Mouse (Mus musculus) layer of hippocampus, postnatal 10 days (tissue): Measurements from ENCODE around the gene Adgrg3. TPM values are rescaled to one million over a fixed set of nuclear protein-coding genes. Genes with fewer than 3 reads are reported as not detected.

Experiments
- DNase-seq, 2 experiments: peaks; one replicate each; pipeline ENCODE4 v3.0.0; 2021; ENCODE audit warnings: low spot score in 2 of 2
- total RNA-seq, 2 experiments: library from RNA; stranded (reverse); gene quantifications; 2 replicates each; pipeline ENCODE4 v1.2.3; 2021

The Adgrg3 gene
- total RNA-seq, 2 experiments from 2014 or later: 0.20 to 0.48 TPM

DNA sequence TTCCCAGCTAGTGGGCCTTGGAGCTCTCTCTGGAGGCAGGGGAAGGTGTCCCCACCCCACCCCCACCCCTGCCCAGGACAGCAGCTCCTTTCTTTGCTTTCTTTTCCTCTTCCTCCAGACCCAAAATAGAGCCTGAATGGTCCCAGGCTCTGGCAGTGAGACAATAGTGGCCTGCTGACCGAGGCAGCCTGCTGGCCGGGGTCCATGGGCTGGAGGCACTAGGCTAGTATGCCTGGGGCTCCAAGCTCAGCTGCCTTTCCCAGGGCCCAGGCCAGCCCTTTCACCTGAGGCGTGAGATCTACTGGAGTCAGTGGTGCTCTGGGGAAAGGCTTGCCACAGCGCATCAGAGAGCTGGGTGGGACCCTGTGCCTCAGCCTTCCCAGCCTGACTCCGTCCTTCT is 25.0 kb upstream of the Adgrg3 start:
- DNase-seq: peak; percentile 75 to 83

DNA sequence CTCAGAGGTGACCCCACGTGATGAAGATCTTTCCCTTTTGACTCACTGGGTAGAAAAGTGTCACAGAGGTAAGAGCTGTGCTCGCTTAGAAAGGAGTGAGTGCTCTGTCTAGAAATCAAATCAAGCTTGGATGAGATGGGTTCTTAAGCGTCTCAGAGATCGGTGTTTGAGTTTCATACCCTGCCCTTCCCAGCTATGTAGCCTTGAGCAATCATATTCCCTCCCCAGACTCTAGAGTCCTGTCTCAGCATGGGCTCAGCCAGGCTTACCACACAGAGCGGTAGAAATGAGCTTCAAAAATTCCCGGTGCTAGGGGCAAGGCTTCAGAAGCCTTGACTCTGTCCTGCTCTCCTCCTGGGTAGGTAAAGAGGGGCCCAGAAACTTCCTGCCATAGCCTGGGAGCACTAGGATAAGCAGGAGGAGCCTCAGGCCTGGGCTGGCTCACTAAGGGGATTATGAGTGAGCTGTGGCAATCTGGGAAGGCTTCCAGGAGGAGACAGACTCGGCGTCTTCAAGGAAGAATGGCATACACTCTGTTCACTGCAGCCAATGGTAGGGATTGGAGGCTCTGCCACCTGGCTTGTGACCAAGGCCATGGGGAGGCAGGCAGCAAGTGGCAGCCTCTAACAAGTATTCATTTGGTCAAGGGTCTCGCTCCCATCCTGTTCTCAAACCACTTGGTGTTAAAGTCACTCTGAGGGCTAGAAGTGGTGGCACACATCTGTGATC is 24.3 kb upstream of the Adgrg3 start:
- peak in 1 of 2 experiments; percentile 71 for DNase-seq

DNA sequence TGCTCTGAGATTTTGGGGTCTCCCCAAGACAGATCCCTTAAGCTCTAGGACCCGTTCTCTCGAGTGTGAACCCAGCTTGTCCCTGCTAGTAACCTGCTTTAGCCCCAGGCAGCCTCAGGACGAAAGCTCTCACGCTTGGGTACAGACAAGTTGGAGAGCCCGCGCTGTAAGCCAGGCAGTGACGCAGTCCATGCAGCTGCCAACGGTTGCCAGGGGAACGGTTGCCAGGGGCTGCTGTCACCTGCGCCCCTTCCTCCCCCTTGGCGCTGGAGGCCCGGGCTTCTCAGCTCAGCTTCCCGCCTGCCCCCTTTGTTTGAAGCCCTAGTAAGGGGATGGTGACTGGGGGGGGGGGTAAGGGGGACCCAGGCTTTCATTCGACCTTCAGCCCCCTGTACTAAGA is 23.5 kb upstream of the Adgrg3 start:
- peak; percentile 93 for DNase-seq

DNA sequence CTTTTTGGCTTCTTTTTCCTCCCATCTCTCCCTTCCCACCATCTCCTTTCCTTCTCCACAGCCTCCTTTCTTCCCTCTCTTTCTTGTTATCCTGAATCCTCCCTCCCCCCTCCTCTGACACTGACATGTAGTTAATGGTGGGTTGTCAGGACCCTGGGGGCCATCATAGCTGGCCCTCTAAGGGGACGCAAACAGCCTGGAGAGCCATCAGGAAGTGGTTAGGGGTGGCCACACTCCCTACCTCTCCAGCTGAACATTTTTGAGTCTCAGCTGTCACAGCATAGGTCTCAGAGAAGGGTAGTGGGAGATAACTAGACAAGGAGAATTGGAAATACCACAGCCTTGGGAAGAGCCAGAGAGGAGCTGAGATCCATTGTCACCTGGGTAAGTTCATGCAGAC is 23.0 kb upstream of the Adgrg3 start:
- peak in 1 of 2 experiments; percentile 37 for DNase-seq

DNA sequence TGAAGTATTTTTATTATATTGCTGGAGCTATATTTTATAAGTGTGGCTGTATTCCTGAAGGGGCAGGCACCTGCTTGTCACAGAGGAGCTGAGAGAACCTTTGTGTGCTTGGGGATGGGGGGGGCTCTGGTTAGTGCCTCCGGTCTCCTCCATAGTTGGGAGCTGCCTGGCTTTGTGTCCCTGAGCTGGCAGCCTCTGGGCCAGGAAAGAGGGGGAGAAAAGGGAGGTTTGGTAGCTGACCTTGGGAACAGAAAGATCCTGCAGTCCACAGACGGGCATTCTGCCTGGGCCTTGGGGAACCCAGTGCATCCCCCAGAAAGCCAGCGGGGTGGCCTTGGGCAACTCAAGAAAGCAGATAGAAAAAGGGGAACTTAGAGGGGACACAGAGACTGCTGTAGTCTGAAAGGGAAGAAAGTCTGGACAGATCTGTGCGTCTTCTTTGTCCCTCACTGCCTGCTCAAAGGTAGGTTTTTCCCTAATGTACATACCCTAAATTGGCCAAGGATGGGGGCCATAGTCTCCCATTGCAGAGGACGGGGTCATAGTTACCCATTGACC is 22.1 kb upstream of the Adgrg3 start:
- peak; percentile 63 to 72 for DNase-seq

DNA sequence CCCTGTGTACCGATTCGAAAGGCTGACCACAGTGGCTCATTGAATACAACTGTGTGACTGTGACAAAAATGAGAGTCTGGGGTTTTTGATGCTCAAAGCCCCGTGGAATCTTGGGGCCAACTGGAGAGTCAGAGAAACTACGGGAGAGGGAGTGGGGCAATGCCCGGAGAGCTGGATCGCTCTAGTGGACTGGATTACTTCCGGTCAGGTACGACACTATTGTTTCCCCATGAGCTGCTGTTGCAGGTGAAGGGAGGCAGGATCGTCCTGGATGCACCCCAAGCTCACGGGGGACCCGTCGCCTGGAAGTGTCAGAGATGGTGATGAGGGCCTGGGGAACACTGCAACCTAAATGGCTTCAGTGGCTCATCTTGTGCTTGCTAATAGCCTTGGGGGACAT is 21.5 kb upstream of the Adgrg3 start:
- peak in 1 of 2 experiments; percentile 46 for DNase-seq

DNA sequence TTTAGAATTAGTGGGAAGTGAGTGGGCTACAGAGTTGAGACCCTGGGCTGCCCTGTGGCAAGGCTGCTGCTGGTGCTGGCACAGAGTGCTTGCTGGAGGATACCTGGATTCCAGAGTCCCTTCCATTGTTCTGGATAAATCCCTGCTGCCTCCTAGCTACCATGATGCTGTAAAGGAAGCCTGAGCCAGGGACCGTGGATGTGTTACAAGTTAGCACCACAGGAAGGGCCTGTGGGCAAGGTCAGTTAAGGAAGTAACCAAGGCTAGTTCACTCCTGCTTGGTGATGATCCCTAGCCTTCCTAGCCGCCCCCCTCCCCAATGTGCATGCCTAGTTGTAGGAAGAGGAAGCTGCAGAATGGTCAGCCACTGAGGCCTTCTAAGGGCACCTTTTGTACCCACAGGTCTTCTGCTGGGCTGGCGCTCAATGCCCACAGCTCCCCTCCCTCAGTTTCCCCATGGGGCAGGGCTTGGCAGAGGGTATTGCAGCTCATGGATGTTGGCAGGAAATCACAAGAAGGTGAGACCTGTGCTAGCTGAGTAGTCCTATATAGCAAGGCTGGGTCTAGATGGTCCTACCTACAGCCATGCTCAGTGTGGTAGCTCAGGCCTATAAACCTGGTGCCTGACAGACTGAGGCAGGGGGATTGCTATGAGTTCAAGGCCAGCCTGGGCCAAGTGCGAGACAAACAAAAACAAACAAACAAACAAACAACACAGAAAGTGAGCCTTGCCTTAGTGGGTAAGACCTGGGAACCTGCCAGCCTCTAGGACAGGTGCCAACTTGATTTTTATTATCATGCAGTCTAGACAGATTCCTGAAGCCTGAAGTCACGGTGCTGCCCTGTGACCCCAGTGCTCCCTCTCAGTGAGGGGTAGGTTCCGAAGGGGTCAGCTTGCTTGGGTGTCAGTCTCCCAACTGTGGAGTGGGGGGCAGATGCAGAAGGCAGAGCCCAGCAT is 20.3 kb upstream of the Adgrg3 start:
- DNase-seq: peak in 1 of 2 experiments; percentile 44

DNA sequence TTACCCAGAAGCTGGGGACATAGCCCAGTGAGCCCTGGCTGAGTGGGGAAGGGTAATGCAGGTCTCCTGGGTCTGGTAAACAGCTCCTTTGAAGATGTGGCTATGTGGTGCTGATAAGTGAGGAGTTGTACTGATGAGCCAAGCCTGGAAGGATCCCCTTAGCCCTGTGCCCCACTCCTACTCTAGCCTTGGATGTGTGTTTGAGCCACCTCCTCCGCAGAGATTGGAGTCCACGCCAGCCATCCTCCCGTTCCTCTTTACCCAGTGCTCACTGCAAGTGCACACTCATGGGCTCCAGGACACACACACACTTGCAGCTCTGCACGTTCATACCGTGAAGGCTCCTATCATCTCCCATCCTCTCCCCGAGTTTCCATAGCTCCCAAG is 19.6 kb upstream of the Adgrg3 start:
- peak in 1 of 2 experiments; percentile 26 for DNase-seq

DNA sequence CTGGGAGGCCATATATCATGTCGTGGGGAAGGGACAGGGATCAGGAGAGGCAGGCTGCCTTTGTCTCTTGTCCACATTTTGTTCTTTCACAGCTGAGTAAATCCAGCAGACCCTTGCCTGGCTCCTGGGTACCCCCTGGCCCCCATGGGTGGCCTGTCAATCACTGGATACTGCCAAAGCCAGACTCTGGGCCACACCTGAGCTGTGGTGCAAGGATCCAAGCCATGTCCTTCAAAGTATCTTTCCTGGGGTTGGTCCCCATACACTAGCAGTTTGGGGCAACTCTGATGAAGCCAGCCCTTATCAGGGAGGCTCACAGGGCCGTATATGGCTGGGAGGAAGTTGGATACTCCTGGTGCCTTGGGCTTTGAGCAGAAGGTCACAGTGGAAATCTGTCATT is 19.1 kb upstream of the Adgrg3 start:
- DNase-seq: no peak

DNA sequence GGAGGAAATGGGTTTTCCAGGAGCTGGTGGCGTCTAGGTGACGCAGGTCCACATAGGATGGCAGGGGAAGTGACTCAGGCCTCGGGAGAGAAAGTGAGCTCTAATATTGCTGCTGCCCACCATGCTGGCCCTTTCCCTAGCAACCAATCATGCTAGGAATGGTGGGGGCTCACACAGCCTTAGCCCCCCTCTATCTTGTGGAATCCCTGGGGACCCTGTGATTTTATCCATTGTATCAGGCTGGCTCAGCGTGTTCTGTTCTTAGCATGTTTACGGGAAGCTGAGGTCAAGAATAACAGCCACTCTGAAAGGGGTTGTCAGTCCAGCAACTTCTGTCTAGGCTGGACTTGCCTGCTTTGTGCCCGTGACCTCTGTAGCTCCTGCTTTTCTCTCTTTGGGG is 18.5 kb upstream of the Adgrg3 start:
- no peak for DNase-seq

DNA sequence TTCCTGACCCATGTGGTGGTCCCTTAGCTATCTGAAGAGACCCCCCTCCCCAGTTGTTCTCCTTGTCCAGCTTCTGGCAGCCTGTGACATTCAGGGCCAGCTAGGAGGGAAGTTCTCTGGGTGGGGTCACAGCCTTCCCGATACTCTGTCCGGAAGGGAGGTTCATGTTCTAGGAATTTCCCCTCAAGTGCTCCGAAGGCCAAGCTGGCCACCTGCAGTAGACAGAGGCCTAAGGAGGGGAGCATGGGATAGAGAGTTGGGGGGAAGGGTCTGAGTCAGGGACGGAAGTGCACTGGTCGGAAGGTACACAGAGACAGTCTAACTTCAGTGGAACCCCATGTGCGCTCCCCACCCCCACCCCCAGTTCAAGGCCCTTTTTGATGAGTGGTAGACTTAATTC is 17.5 kb upstream of the Adgrg3 start:
- DNase-seq: no peak

DNA sequence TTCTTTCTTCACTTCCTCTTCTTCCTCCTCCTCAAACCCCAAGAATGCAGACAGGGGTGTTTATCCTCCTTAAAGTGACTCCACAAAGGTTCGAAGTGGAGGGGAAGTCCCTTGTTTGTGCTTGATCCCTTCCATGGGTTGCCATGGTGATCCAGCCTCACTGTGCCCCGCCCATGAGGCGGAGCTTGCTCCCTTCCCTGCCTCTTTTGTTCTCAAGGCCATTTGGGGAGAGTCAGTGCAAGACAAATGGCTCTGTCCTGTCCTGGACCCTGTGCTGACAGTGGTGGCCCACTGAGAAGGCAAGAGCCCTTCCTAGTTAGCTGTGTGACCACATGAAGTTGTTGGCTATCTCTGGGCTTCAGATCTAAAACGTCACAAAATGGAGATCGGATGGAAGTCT is 16.8 kb upstream of the Adgrg3 start:
- DNase-seq: peak in 1 of 2 experiments; percentile 64

DNA sequence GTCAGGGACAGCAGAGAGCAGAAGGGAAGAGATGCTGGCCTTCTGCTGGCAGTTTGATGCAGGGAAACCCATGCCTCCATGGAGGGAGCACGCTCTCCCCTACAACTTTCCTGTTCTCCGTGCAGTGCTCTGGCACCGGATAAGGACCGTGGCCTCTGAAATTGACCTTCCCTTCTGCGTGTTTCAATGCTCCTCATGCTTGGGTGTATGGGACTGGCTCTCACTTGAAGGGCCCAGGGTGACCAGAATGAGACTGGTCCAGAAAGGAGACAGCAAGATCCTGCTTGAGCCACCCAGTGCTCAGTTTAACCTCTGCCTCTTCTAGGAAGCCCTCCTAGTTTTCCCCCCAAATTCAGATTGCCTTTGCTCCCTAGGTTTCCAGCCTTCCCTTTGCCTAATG is 16.3 kb upstream of the Adgrg3 start:
- DNase-seq: peak in 1 of 2 experiments; percentile 23

DNA sequence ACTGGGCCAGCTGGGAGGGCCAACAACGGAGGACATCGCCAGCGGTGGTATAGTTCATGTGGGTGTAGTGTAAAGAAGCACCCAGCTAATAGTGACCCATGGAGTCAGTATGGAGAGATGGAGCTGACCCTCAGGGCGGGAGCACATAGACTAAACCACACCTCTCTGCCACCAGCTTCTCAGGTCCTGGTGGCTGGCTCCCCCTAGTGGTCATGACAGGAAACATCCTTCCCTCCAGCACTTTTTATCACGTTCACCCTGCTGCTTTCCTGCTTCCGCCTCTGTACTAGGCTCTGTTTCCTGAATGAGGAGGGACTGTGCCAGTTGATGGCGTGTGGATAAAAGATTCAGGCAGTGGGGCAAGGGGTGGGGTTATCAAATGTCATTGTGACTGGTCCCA is 15.8 kb upstream of the Adgrg3 start:
- DNase-seq: peak; percentile 81 to 85

DNA sequence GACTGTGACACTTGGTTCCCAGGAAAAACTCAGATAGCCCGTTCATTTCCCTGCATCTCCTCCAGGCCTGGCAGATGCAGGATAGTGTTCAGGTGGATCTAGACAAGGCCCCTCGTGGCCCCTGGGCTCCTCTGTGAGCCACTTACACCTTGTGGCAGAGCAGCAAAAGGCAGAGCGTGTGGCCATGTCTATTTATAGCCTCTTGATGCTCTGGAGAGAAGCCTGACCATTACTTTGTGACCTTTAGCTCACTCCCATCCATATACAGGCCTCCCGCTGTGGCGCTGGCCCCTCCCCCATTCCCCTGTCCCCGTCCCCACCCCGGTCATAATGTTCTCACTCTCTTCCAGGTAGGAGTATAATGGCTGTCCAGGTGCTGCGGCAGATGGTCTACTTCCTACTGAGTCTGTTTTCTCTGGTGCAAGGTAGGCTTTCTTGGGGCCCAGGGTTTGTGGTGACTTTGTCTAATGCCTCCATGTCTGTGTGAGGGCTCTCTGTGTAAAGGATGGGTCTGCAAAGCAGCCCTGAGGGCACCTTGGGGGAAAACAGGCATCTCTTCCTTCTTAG is 15.3 kb upstream of the Adgrg3 start:
- DNase-seq: no peak

DNA sequence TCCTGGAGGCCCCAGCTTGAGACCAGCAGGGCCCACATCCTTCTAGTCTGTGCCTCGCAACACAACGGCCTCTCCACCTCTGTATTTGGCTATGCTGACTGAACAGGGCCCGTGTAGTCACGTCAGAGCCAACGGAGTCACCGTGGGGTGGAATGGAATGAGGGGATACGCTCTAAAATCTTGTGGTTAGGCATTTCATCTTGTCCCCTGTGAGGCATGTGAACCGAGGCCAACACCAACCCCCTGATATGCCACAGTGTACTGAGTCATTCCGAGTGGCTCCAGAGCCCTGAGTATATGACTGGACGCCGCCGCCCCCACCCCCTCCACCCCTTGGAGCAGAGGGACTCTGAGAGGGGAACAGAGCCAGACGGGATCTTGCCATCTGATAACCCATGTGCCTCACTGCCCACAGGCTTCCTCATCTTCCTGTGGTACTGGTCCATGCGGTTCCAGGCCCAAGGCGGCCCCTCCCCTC is 5.0 kb upstream of the Adgrg3 start:
- DNase-seq: no peak

DNA sequence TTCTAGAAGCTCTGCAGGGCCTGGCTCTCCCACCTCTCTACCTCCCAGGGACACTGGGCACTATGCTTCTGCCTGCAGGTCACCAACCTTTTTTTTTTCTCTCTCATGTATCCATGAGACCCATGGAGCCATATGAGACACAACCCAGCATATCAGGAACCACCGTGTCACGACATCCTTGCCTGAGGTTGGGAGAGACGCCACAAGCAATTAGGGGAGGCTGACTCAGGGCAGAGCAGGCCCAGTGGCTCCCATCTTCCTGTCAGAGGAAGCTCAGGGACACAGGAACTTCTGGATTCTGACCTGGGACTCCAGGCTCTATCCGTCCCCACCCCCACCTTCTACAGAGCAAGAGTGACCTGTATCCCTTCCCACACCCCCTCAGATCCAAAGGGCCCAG is 1.6 kb upstream of the Adgrg3 start:
- no peak for DNase-seq

DNA sequence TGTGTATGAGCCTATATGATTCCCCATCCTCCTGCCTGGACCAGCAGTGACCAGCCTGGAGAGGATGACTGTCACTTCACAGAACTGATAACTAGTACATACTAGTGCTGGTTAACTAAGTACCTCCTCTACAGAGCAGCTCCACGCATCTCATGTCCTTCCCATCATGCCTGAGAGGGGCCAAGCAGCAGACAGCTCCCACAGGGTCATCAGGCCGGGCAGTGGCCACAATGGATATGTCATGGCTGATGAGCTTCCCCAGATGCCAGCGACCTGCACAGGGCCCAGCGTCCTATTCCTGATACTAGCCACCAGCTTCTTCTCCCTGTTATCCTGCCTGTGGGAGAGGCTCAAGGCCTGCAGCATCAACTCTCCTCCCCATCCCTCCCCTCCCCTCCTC is 808 bp upstream of the Adgrg3 start:
- no peak for DNase-seq

DNA sequence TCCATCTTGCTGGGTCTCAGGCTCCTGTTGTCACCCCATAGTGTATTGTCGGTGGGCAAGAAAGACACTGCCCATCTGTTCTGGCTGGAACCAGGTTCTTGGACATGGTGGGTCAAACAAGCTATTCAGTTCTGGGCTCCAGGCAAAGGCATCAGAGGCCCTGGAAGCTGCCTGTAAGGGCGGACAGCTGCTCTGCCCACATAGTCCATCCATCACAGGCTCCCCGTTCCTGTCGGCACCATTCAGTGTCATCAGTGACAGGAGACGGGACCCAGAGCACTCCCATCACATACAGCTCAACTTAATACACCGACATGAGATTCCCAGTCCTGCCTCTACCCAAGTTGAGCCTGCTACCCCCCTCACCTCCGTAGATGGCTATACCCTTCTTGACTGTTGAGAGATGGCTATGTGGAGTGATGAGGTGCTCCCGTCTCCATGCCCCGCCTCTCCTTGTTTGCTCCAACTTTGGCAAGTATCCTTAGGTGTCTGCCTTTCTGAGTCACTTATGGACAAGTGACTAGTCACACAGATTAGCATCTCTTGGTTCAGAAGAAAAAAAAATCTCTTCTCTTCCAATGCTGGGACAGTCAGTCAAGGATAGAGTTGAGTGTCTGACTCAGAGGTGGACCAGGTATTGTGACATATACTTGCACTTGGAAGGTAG is 610 bp downstream of the Adgrg3 start:
- no peak for DNase-seq

DNA sequence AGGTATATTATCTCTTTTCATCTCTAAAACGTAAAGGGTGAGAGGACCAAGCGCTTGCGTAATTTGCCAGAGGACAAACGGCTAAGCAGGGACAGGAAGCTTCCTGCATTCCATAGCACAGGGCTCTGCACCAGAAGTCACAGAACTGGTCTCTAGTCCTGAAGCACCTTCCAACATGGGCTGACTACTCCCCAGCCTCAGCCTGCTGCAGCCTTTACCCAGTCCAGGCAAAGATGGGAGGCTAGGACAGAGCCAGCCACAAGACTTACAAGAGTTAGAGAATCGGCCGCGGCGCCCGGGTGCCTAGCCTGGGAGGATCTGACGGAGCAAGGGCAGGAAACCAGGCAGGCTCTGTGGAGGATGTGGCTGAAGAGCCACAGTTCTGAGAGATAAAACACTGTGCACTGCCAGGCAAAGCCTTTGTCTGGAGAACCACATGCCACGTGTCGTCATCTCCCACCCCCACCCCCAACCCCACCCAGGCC is 2.8 kb downstream of the Adgrg3 start:
- DNase-seq: no peak

DNA sequence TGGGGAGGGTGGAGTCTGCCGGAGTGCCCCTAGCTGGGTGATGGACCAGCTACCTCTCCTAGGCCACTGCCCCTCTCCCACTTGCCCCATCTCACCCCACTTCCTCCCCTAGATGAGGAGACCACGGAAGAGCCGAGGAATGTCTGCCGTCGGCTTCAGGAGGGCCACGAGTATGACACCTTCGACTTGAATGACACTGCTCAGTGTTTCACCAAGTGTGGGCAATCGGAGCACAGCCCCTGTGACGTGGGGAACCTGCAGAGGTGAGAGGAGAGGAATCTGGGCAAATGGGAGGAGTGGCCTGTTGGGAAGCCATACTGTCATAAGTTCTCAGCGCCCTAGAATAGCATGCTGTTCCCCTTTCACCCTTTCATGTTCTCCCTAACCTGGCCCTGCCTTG is 3.3 kb downstream of the Adgrg3 start:
- DNase-seq: no peak
